Mouse (Mus musculus): ENCODE results near the gene Rpl11.
"Not testable (repeated sequence)": the region's sequence is repeated elsewhere in the genome, so short reads cannot be mapped to it uniquely, and the experiment has no call there.

The Rpl11 gene

GRCm38 (mm10) chr4:136053247-136053596 is at the start of gene Rpl11:
Gene Rpl11 (minus strand): TSS chr4:136053428.
- DNase-seq (ENCODE audit: low spot score): peak; percentile 96

- DNase-seq (ENCODE audit: low spot score): not testable (repeated sequence)
Observed at GRCm38 (mm10) chr4:136101753-136102152, 48.5 kb upstream of the Rpl11 start.

GRCm38 (mm10) chr4:136100396-136101070 is 47.3 kb upstream of the Rpl11 start:
- no peak for DNase-seq (ENCODE audit: low spot score)

GRCm38 (mm10) chr4:136098446-136098845 is 45.2 kb upstream of the Rpl11 start:
- peak; percentile 66 for DNase-seq (ENCODE audit: low spot score)

- no peak for DNase-seq (ENCODE audit: low spot score)
Observed at GRCm38 (mm10) chr4:136096446-136097113, 43.4 kb upstream of the Rpl11 start.

- no peak for DNase-seq (ENCODE audit: low spot score)
Observed at GRCm38 (mm10) chr4:136095490-136096105, 42.4 kb upstream of the Rpl11 start.

GRCm38 (mm10) chr4:136094519-136095219 is 41.4 kb upstream of the Rpl11 start:
- no peak for DNase-seq (ENCODE audit: low spot score)

- DNase-seq (ENCODE audit: low spot score): no peak
Observed at GRCm38 (mm10) chr4:136092498-136092897, 39.3 kb upstream of the Rpl11 start.

GRCm38 (mm10) chr4:136091346-136091745 is 38.1 kb upstream of the Rpl11 start:
- DNase-seq (ENCODE audit: low spot score): peak; percentile 55

- peak; percentile 21 for DNase-seq (ENCODE audit: low spot score)
Observed at GRCm38 (mm10) chr4:136089748-136090583, 36.7 kb upstream of the Rpl11 start.

GRCm38 (mm10) chr4:136088971-136089747 is 35.9 kb upstream of the Rpl11 start:
- DNase-seq (ENCODE audit: low spot score): no peak

- DNase-seq (ENCODE audit: low spot score): no peak
Observed at GRCm38 (mm10) chr4:136088364-136088763, 35.1 kb upstream of the Rpl11 start.

GRCm38 (mm10) chr4:136087261-136087660 is 34.0 kb upstream of the Rpl11 start:
- no peak for DNase-seq (ENCODE audit: low spot score)

GRCm38 (mm10) chr4:136084840-136085239 is 31.6 kb upstream of the Rpl11 start:
- DNase-seq (ENCODE audit: low spot score): no peak

- DNase-seq (ENCODE audit: low spot score): no peak
Observed at GRCm38 (mm10) chr4:136083269-136084105, 30.3 kb upstream of the Rpl11 start.

GRCm38 (mm10) chr4:136081729-136082128 is 28.5 kb upstream of the Rpl11 start:
- DNase-seq (ENCODE audit: low spot score): no peak

- DNase-seq (ENCODE audit: low spot score): no peak
Observed at GRCm38 (mm10) chr4:136078649-136079048, 25.4 kb upstream of the Rpl11 start.

GRCm38 (mm10) chr4:136076776-136077538 is 23.7 kb upstream of the Rpl11 start:
- no peak for DNase-seq (ENCODE audit: low spot score)

- DNase-seq (ENCODE audit: low spot score): peak; percentile 44
Observed at GRCm38 (mm10) chr4:136071178-136071714, 18.0 kb upstream of the Rpl11 start.
